Mouse (Mus musculus) midbrain, embryonic 12.5 days (tissue): ENCODE measurements around the gene Zfp184. TPM values are rescaled to one million over a fixed set of nuclear protein-coding genes. Genes with fewer than 3 reads are reported as not detected.

ENCODE experiments used
- ATAC-seq: fragments of 200-750 bp; cut with Nextera tagmentation; 2 replicates; pipeline ENCODE4 v1.8.0; 2017; ENCODE audit warnings: low read depth, moderate TSS enrichment, moderate library complexity; ENCODE audit not compliant: low FRiP score
- H3K27ac ChIP-seq: fragments of 300-500 bp; sonication (generic); replicated peaks from 2 replicates; pipeline ENCODE4 v1.5.1; 2016; ENCODE audit warnings: mild to moderate bottlenecking
- H3K27me3 ChIP-seq: fragments of 300-500 bp; sonication (generic); 2 replicates; pipeline ENCODE4 v1.6.1; 2016; ENCODE audit warnings: mild to moderate bottlenecking
- H3K36me3 ChIP-seq: fragments of 300-500 bp; sonication (generic); 2 replicates; pipeline ENCODE4 v1.6.1; 2016
- H3K4me1 ChIP-seq: fragments of 300-500 bp; sonication (generic); 2 replicates; pipeline ENCODE4 v1.6.1; 2016
- H3K4me2 ChIP-seq: fragments of 300-500 bp; sonication (generic); replicated peaks from 2 replicates; pipeline ENCODE4 v1.6.1; 2016; ENCODE audit warnings: mild to moderate bottlenecking, moderate library complexity
- H3K4me3 ChIP-seq: fragments of 300-500 bp; sonication (generic); 2 replicates; pipeline ENCODE4 v1.5.1; 2016; ENCODE audit warnings: mild to moderate bottlenecking
- H3K9ac ChIP-seq: fragments of 300-500 bp; sonication (generic); replicated peaks from 2 replicates; pipeline ENCODE4 v1.6.1; 2016; ENCODE audit warnings: mild to moderate bottlenecking, moderate library complexity
- H3K9me3 ChIP-seq: fragments of 300-500 bp; sonication (generic); 2 replicates; pipeline ENCODE4 v1.6.1; 2016; ENCODE audit warnings: mild to moderate bottlenecking
- WGBS: fragments of 180-500 bp; shearing (Covaris S2); methylation state at CpG from one replicate; pipeline ENCODE4 v1.1.7; 2016; 5-methylcytosine and 5-hydroxymethylcytosine counted together
- microRNA counts: library from miRNA; unstranded; fragments of <30 nt; microRNA quantifications from one replicate; lab custom pipeline; 2017
- microRNA-seq: library from miRNA; unstranded; fragments of <30 nt; microRNA quantifications from one replicate; pipeline ENCODE4, GENCODE M21; 2017
- polyA plus RNA-seq: library from polyadenylated mRNA; unstranded; fragments of >200 nt; fragmentation: Nextera tagmentation; extraction: Ambion mirVana; gene quantifications from 2 replicates; pipeline ENCODE4 v1.2.1, GENCODE M21; 2016

Gene Zfp184
- polyA plus RNA-seq, 1 experiment from 2014 or later: 22.3 TPM

DNA sequence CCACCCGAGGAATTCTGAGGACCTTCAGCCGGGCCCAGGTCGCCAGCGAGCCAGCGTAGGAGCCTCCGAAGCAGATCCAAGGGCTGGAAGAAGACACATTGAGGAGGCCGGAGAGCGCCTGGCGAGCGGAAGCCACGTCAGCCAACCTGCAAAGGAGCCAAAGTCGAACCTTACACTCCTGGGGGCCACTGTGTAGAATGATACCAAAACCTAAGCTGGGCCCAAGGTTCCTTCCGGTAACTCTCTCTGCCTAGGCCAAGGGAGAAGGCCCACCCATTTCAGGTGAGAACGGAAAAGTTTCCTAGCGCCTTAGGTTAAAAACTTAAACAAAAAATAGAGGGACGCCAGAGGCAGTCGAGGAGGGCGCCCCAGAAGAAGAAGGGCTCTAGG, 62.2 kb downstream of the Zfp184 start:
- Histone ChIP-seq H3K27me3 (peaks cover 96% of the 10 kb centered on the region), H3K27ac (no peak overlapping the region), H3K4me3 (peak overlapping the region; percentile 49), H3K4me1 (peaks cover 20% of the 10 kb centered on the region), H3K36me3 (no peaks in the 10 kb centered on the region), H3K4me2 (peak overlapping the region; percentile 85), H3K9me3 (no peaks in the 10 kb centered on the region), H3K9ac (0 out of 2 replicates have a peak overlapping the region, but pooled peaks have one; percentile 28)
- WGBS: 2% methylated on average over 18 of the region's 18 CpGs
- ATAC-seq: no peak; the same call in 1 of the 2 replicates

GRCm38 (mm10) chr13:22007872-22008271, 63.0 kb downstream of the Zfp184 start:
- Histone ChIP-seq H3K9ac (no peak overlapping the region), H3K4me1 (peaks cover 20% of the 10 kb centered on the region), H3K27ac (no peak overlapping the region), H3K36me3 (no peaks in the 10 kb centered on the region), H3K9me3 (no peaks in the 10 kb centered on the region), H3K27me3 (peaks cover 95% of the 10 kb centered on the region), H3K4me2 (no peak overlapping the region), H3K4me3 (no peak overlapping the region)
- WGBS: 54% methylated on average over 7 of the region's 7 CpGs
- ATAC-seq: no peak

DNA sequence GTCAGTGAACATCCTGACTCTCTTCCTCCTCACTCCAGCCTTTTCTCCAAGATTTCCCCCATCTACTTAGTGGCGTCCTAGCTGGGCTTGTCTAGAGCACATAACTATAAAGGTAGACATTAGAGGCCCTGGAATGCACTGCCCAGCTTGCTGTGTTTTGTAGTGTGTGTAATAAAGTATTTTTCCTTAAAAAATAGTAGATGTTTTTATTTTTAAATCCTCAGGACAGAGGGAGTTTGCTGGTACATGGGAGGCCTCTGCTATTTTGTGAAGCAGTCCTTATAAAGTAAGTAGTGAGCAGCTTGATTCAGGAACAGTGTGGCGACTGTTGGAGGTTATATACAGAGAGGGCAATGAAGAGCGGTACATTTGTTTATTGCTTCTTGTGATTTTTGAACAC, 63.8 kb downstream of the Zfp184 start:
- Histone ChIP-seq H3K9ac (no peak overlapping the region), H3K4me1 (peaks cover 20% of the 10 kb centered on the region), H3K4me2 (no peak overlapping the region), H3K27me3 (peaks cover 93% of the 10 kb centered on the region), H3K9me3 (no peaks in the 10 kb centered on the region), H3K27ac (no peak overlapping the region), H3K4me3 (no peak overlapping the region), H3K36me3 (no peaks in the 10 kb centered on the region)
- no peak for ATAC-seq
- WGBS: 80% methylated on average over 3 of the region's 3 CpGs

- Histone ChIP-seq H3K9me3 (no peaks in the 10 kb centered on the region), H3K9ac (no peak within 1 kb of the TSS), H3K4me1 (peaks cover 20% of the 10 kb centered on the region), H3K4me3 (no peak within 1 kb of the TSS), H3K27me3 (peaks cover 93% of the 10 kb centered on the region), H3K36me3 (no peaks in the 10 kb centered on the region), H3K4me2 (no peak within 1 kb of the TSS), H3K27ac (no peak within 1 kb of the TSS)
- WGBS: 40% methylated on average over 7 of the region's 7 CpGs
- no peak for ATAC-seq
These were observed 64.7 kb downstream of the Zfp184 start, which contains the start of gene Prss16 for GRCm38 (mm10) chr13:22009642-22010041. TSS of gene Prss16 (minus strand) at chr13:22009742.

MicroRNA genes within 50 kb of the gene (microRNA counts, 519-probe panel; counts per million panel counts)
- microRNA mmu-miR-1983 (lab: Ali Mortazavi, UCI): 8,035 counts per million, percentile 88 among the panel's probes with 10 or more counts

Small RNA genes within 50 kb of the gene (microRNA-seq; reads per million reads assigned to microRNA genes)
- gene Gm44456 (1.4 reads per million), gene Mir1983 (4,522 reads per million, percentile 89 among the genes with 10 or more reads in this experiment)

Other genes starting within 250 kb of the Zfp184 start
- gene Olfr1359, start 247.0 kb upstream of the Zfp184 start, polyA plus RNA-seq: not detected in 2 replicates
- 2.2 and 3.1 TPM in 2 replicates for gene Hist1h2bl, start 229.0 kb upstream of the Zfp184 start, polyA plus RNA-seq
- gene Hist1h2ai, start 228.7 kb upstream of the Zfp184 start, polyA plus RNA-seq: 21.4 and 30.7 TPM in 2 replicates
- 6.0 and 10.1 TPM in 2 replicates for gene Hist1h3h, start 227.4 kb upstream of the Zfp184 start, polyA plus RNA-seq
- gene Hist1h2bm, start 223.1 kb upstream of the Zfp184 start, polyA plus RNA-seq: 5.8 TPM in 2 replicates
- 0.97 and 1.4 TPM in 2 replicates for gene Hist1h4j, start 210.0 kb upstream of the Zfp184 start, polyA plus RNA-seq
- 2.9 and 3.5 TPM in 2 replicates for gene Hist1h4k, start 194.6 kb upstream of the Zfp184 start, polyA plus RNA-seq
- gene Hist1h2ak, start 191.3 kb upstream of the Zfp184 start, polyA plus RNA-seq: 26.9 and 43.2 TPM in 2 replicates
- 3.9 and 6.3 TPM in 2 replicates for gene Hist1h2bn, start 191.0 kb upstream of the Zfp184 start, polyA plus RNA-seq
- gene Hist1h1b, start 164.5 kb upstream of the Zfp184 start, polyA plus RNA-seq: 30.4 and 37.6 TPM in 2 replicates
- gene Hist1h3i, start 161.7 kb upstream of the Zfp184 start, polyA plus RNA-seq: 155 and 164 TPM in 2 replicates
- 6.1 and 12.2 TPM in 2 replicates for gene Hist1h2an, start 157.9 kb upstream of the Zfp184 start, polyA plus RNA-seq
- gene Hist1h2bp, start 157.6 kb upstream of the Zfp184 start, polyA plus RNA-seq: 1.9 and 2.4 TPM in 2 replicates
- gene Hist1h2bq, start 134.9 kb upstream of the Zfp184 start, polyA plus RNA-seq: 18.5 and 23.3 TPM in 2 replicates
- not detected in 2 replicates for gene Hist1h2ao, start 134.6 kb upstream of the Zfp184 start, polyA plus RNA-seq
- not detected in 2 replicates for gene Hist1h4m, start 133.3 kb upstream of the Zfp184 start, polyA plus RNA-seq
- gene Hist1h4n, start 112.9 kb upstream of the Zfp184 start, polyA plus RNA-seq: 11.5 and 17.5 TPM in 2 replicates
- gene Hist1h2ap, start 111.6 kb upstream of the Zfp184 start, polyA plus RNA-seq: 4,827 and 5,103 TPM in 2 replicates
- 17.6 and 23.0 TPM in 2 replicates for gene Hist1h2br, start 111.4 kb upstream of the Zfp184 start, polyA plus RNA-seq
- gene Pom121l2, start 36.1 kb downstream of the Zfp184 start, polyA plus RNA-seq: not detected in 2 replicates
- 0.30 TPM in 1 of 2 replicates, not detected in the other for gene Prss16, start 64.6 kb downstream of the Zfp184 start, polyA plus RNA-seq
- 10.1 and 11.3 TPM in 2 replicates for gene Hist1h2ah, start 90.5 kb downstream of the Zfp184 start, polyA plus RNA-seq
- gene Hist1h2bk, start 90.8 kb downstream of the Zfp184 start, polyA plus RNA-seq: 7.2 and 8.1 TPM in 2 replicates
- 34.4 and 38.6 TPM in 2 replicates for gene Hist1h4i, start 96.3 kb downstream of the Zfp184 start, polyA plus RNA-seq
- 62.2 and 69.7 TPM in 2 replicates for gene Hist1h2ag, start 97.8 kb downstream of the Zfp184 start, polyA plus RNA-seq
- 13.1 and 15.4 TPM in 2 replicates for gene Hist1h2bj, start 98.1 kb downstream of the Zfp184 start, polyA plus RNA-seq
- not detected in 2 replicates for gene Vmn1r188, start 139.3 kb downstream of the Zfp184 start, polyA plus RNA-seq
- gene Vmn1r189, start 160.7 kb downstream of the Zfp184 start, polyA plus RNA-seq: not detected in 2 replicates
- gene Vmn1r191, start 238.9 kb downstream of the Zfp184 start, polyA plus RNA-seq: not detected in 2 replicates
- gene Vmn1r192, start 246.0 kb downstream of the Zfp184 start, polyA plus RNA-seq: not detected in 2 replicates